8 mouse cellular contexts compared by ENCODE assay signal in genomic region chr5:134373912-134374488, GRCm38 (mm10). TPM values are rescaled to one million over a fixed set of nuclear protein-coding genes. Genes with fewer than 3 reads are reported as not detected.
DNase-seq lines count a peak whose midpoint lies in the region; ATAC-seq and TF ChIP-seq lines count a peak whose summit lies in the region.

No protein-coding gene starts in this region.

- H3K27me3 ChIP-seq in intestine, postnatal 0 days (replicated peaks; ENCODE audit: control insufficient read depth, insufficient read depth, low read length) = no peaks in the 10 kb centered on the region
- no peaks in the 10 kb centered on the region for H3K27me3 ChIP-seq in limb, embryonic 12.5 days
- no peaks in the 10 kb centered on the region for H3K27me3 ChIP-seq in midbrain, postnatal 0 days (ENCODE audit: insufficient read depth, low read length)

- no peak overlapping the region for H3K4me2 ChIP-seq in intestine, postnatal 0 days (replicated peaks; ENCODE audit: low read depth)
- no peak overlapping the region for H3K4me2 ChIP-seq in limb, embryonic 12.5 days
- H3K4me2 ChIP-seq in midbrain, postnatal 0 days (ENCODE audit: low read depth, low read length, poor library complexity, severe bottlenecking) = no peak overlapping the region

- TF ChIP-seq CTCF in intestine, postnatal 0 days (IDR thresholded peaks at IDR 0.05; ENCODE audit: low read depth) = peak; percentile 96
- peak; percentile 92 for TF ChIP-seq CTCF in midbrain, postnatal 0 days (IDR thresholded peaks at IDR 0.05)

- peak; percentile 37 for DNase-seq in urinary bladder, postnatal 14 days (ENCODE audit: low spot score)
- DNase-seq in urinary bladder, postnatal 10 days (ENCODE audit: low spot score) = no peak
- DNase-seq in cerebellum, adult 8-10 months = peak; percentile 50
- DNase-seq in midbrain, postnatal 0 days (ENCODE audit: low spot score) = peak; percentile 66
- peak; percentile 62 for DNase-seq in testis, postnatal 10 days (ENCODE audit: low spot score)

- H3K36me3 ChIP-seq in intestine, postnatal 0 days (ENCODE audit: control insufficient read depth, insufficient read depth) = peaks cover 59% of the 10 kb centered on the region
- H3K36me3 ChIP-seq in limb, embryonic 12.5 days = peaks cover 88% of the 10 kb centered on the region
- peaks cover 39% of the 10 kb centered on the region for H3K36me3 ChIP-seq in midbrain, postnatal 0 days (ENCODE audit: insufficient read depth, low read length)

- no peaks in the 10 kb centered on the region for H3K9me3 ChIP-seq in intestine, postnatal 0 days (ENCODE audit: control insufficient read depth)
- no peaks in the 10 kb centered on the region for H3K9me3 ChIP-seq in limb, embryonic 12.5 days
- H3K9me3 ChIP-seq in midbrain, postnatal 0 days (ENCODE audit: low read length) = no peaks in the 10 kb centered on the region

- ATAC-seq in granulocyte monocyte progenitor cell, adult 5-6 weeks (replicated peaks; ENCODE audit: poor library complexity, severe bottlenecking) = peak; percentile 83
- ATAC-seq in intestine, postnatal 0 days = 0 out of 2 replicates have a peak, but pooled peaks have one; percentile 58
- no peak for ATAC-seq in limb, embryonic 12.5 days (ENCODE audit: insufficient number of reproducible peaks, insufficient read depth, low FRiP score, low TSS enrichment, low read depth)
- no peak for ATAC-seq in midbrain, postnatal 0 days (ENCODE audit: low FRiP score)

- H3K9ac ChIP-seq in intestine, postnatal 0 days (ENCODE audit: low read depth, low read length) = no peak overlapping the region
- H3K9ac ChIP-seq in limb, embryonic 12.5 days (replicated peaks) = no peak overlapping the region
- no peak overlapping the region for H3K9ac ChIP-seq in midbrain, postnatal 0 days (replicated peaks; ENCODE audit: low read length, poor library complexity, severe bottlenecking)

- no peaks in the 10 kb centered on the region for H3K4me1 ChIP-seq in intestine, postnatal 0 days (replicated peaks; ENCODE audit: control insufficient read depth, insufficient read depth, low read length)
- H3K4me1 ChIP-seq in limb, embryonic 12.5 days (replicated peaks) = no peaks in the 10 kb centered on the region
- no peaks in the 10 kb centered on the region for H3K4me1 ChIP-seq in midbrain, postnatal 0 days (ENCODE audit: insufficient read depth, low read length)

- WGBS in intestine, postnatal 0 days = 69% methylated on average over 9 of the region's 9 CpGs
- 67% methylated on average over 9 of the region's 9 CpGs for WGBS in limb, embryonic 12.5 days
- WGBS in midbrain, postnatal 0 days = 75% methylated on average over 9 of the region's 9 CpGs

- H3K4me3 ChIP-seq in intestine, postnatal 0 days (ENCODE audit: low read depth, low read length) = no peak overlapping the region
- no peak overlapping the region for H3K4me3 ChIP-seq in limb, embryonic 12.5 days (replicated peaks)
- no peak overlapping the region for H3K4me3 ChIP-seq in midbrain, postnatal 0 days (ENCODE audit: low read depth, low read length)

- H3K27ac ChIP-seq in intestine, postnatal 0 days (ENCODE audit: low read depth, low read length) = peak overlapping the region; percentile 64; the same call in 1 of the 2 replicates
- peak overlapping the region; percentile 66; the same call in 1 of the 2 replicates for H3K27ac ChIP-seq in limb, embryonic 12.5 days
- H3K27ac ChIP-seq in midbrain, postnatal 0 days (ENCODE audit: low read depth, low read length) = peak overlapping the region; percentile 47; the same call in 1 of the 2 replicates

RNA-seq across cellular contexts. Expression of gene Gtf2i, which starts 59.4 kb away (rescaled TPM):
- 139 and 142 TPM in 2 replicates for total RNA-seq in granulocyte monocyte progenitor cell, adult 5-6 weeks (2014; fragmentation: Nextera tagmentation)
- total RNA-seq in granulocyte monocyte progenitor cell, adult 5-6 weeks (2017) = 49.9 and 63.1 TPM in 2 replicates
- polyA plus RNA-seq in intestine, postnatal 0 days (2015; fragmentation: Nextera tagmentation; extraction: Ambion mirVana) = 53.4 and 62.6 TPM in 2 replicates
- 235 and 236 TPM in 2 replicates for polyA plus RNA-seq in limb, embryonic 12.5 days (2016; fragmentation: Nextera tagmentation; extraction: Ambion mirVana)
- total RNA-seq in midbrain, postnatal 0 days (2014; rRNA removed) = 96.4 and 104 TPM in 2 replicates
- 74.6 and 77.2 TPM in 2 replicates for polyA plus RNA-seq in midbrain, postnatal 0 days (2015; fragmentation: Nextera tagmentation; extraction: Ambion mirVana)

Comparison
In these comparisons a context has a peak if more than half of its experiments do, and no peak if none do; other contexts are left out.
1. ATAC-seq: peak in granulocyte monocyte progenitor cell, adult 5-6 weeks (single experiment) and intestine, postnatal 0 days (single experiment); none in limb, embryonic 12.5 days (single experiment) and midbrain, postnatal 0 days (single experiment).
2. Peak in every context shown above with its lines, with median percentiles within 50 percentile points of each other: H3K27ac ChIP-seq.